In the genomic region with DNA sequence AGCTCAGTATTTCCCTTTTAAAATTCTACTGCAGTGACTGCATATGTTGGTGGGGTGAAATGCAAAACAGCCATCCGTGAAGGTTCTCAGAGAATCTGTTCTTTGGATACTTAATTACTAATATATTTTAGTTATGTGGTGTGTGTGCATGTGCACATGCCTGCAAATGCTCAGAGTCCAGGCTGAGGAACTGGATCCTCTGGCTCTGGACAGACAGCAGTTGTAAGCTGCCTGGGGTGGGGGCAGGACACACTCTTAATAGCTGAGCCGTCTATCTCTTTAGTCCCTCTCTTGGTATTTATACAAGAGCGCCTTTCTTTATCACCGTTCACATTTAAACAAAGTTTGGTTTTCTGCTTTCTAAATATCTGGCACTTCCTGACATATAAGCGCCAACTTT, we compare ENCODE assay signal across 36 mouse cellular contexts. TPM values are rescaled to one million over a fixed set of nuclear protein-coding genes. Genes with fewer than 3 reads are reported as not detected.
"Had no signal": no experiment of that assay in that cellular context is flagged by ENCODE, and none has a peak within 500 bp of the region (broad histone marks: within the 10 kb centered on the region; RNA-seq: fewer than 3 reads in every experiment).

No protein-coding gene starts in this region.

- H3K9ac ChIP-seq: limb, embryonic 12.5 days; limb, embryonic 13.5 days; limb, embryonic 15.5 days; liver, embryonic 12.5 days; liver, embryonic 13.5 days; liver, embryonic 14.5 days; liver, embryonic 15.5 days; liver, postnatal 0 days; lung, embryonic 14.5 days; lung, embryonic 15.5 days; midbrain, embryonic 12.5 days; midbrain, embryonic 13.5 days; midbrain, embryonic 15.5 days; neural tube, embryonic 12.5 days had no signal

- H3K4me2 ChIP-seq: limb, embryonic 12.5 days; limb, embryonic 13.5 days; limb, embryonic 15.5 days; liver, embryonic 11.5 days; liver, embryonic 12.5 days; liver, embryonic 13.5 days; liver, embryonic 15.5 days; lung, embryonic 14.5 days; lung, embryonic 15.5 days; midbrain, embryonic 11.5 days; midbrain, embryonic 12.5 days; midbrain, embryonic 13.5 days; midbrain, embryonic 15.5 days; neural tube, embryonic 12.5 days had no signal

- DNase-seq: left cerebral cortex, postnatal 4 days; liver, embryonic 13.5 days; liver, postnatal 0 days; lung, adult 18-20 months; lung, adult 2 months; lung, postnatal 10 days; lung, postnatal 14 days; lung, postnatal 36 days; lung, postnatal 4 days; midbrain, embryonic 14.5 days had no signal

- ATAC-seq: liver, embryonic 12.5 days; liver, postnatal 0 days; lung, postnatal 0 days; midbrain, embryonic 13.5 days; midbrain, embryonic 15.5 days; midbrain, embryonic 16.5 days had no signal

- H3K4me1 ChIP-seq: limb, embryonic 13.5 days; limb, embryonic 15.5 days; liver, embryonic 12.5 days; liver, embryonic 13.5 days; liver, embryonic 15.5 days; lung, embryonic 15.5 days; megakaryocyte, embryonic 14.5 days; midbrain, embryonic 10.5 days; neural tube, embryonic 12.5 days had no signal

- H3K4me3 ChIP-seq: limb, embryonic 10.5 days; limb, embryonic 12.5 days; limb, embryonic 13.5 days; limb, embryonic 15.5 days; liver, embryonic 12.5 days; liver, embryonic 13.5 days; liver, embryonic 15.5 days; lung, embryonic 15.5 days; megakaryocyte, embryonic 14.5 days; midbrain, embryonic 10.5 days; midbrain, embryonic 12.5 days; midbrain, embryonic 13.5 days; midbrain, embryonic 15.5 days; myocyte; neural tube, embryonic 12.5 days had no signal

- H3K27me3 ChIP-seq: limb, embryonic 12.5 days; limb, embryonic 13.5 days; limb, embryonic 15.5 days; liver, embryonic 12.5 days; liver, embryonic 13.5 days; liver, embryonic 15.5 days; lung, embryonic 15.5 days; megakaryocyte, embryonic 14.5 days; midbrain, embryonic 12.5 days; midbrain, embryonic 13.5 days; midbrain, embryonic 15.5 days; neural tube, embryonic 12.5 days had no signal

- H3K27ac ChIP-seq: limb, embryonic 10.5 days; limb, embryonic 12.5 days; limb, embryonic 13.5 days; limb, embryonic 15.5 days; liver, embryonic 12.5 days; liver, embryonic 13.5 days; liver, embryonic 14.5 days; liver, embryonic 15.5 days; lung, embryonic 15.5 days; macrophage; midbrain, embryonic 10.5 days; midbrain, embryonic 12.5 days; midbrain, embryonic 13.5 days; midbrain, embryonic 15.5 days; neural tube, embryonic 12.5 days had no signal

- H3K9me3 ChIP-seq: limb, embryonic 10.5 days; limb, embryonic 12.5 days; limb, embryonic 13.5 days; limb, embryonic 15.5 days; liver, embryonic 12.5 days; liver, embryonic 13.5 days; liver, embryonic 15.5 days; lung, embryonic 15.5 days; megakaryocyte, embryonic 14.5 days; midbrain, embryonic 10.5 days; midbrain, embryonic 12.5 days; midbrain, embryonic 13.5 days; midbrain, embryonic 15.5 days; neural tube, embryonic 12.5 days had no signal

RNA-seq across cellular contexts. Expression of gene Slc10a4, which starts 50.3 kb away (rescaled TPM):
- total RNA-seq: liver, adult 2 months; megakaryocyte progenitor cell, adult 5-6 weeks; megakaryocyte, adult 5-6 weeks; megakaryocyte-erythroid progenitor cell, adult 5-6 weeks; monocyte, adult 5-6 weeks had no signal
- polyA plus RNA-seq: liver, adult 2 months; liver, postnatal 0 days; macrophage had no signal
